Mouse (Mus musculus) bone marrow macrophage, adult 2 months (primary cell): ENCODE measurements around the gene Gpr12.

Experiments
- CTCF ChIP-seq: IDR thresholded peaks from 2 replicates; pipeline ENCODE4 v1.5.1; 2012; ENCODE audit warnings: low read depth, mild to moderate bottlenecking, low read length, moderate library complexity
- POLR2A ChIP-seq: IDR thresholded peaks from 2 replicates; pipeline ENCODE4 v1.6.1; 2012; ENCODE audit warnings: mild to moderate bottlenecking, low read depth, low read length, borderline replicate concordance

DNA sequence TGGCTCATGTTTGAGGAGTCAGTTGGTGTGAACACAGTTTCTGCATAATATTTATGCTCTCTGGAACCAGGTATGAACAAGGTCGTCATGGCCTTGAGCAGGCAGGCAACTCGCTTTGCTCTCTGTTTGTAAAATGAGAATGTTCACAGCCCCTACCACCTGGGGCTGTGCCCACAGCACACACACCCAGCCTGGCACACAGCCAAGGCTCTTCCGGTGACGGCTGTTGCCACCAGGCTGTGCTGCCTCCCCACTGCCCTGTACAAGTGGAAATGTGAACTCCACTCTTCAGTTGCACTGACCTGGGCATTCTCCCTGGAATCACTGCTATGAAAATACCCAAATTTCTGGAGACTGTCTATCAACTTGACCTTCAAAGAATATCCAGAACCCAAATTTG lies 5.9 kb upstream of the Gpr12 start:
- TF ChIP-seq POLR2A: no peak
- no peak for TF ChIP-seq CTCF
